Mouse (Mus musculus) heart, adult 2 months (tissue): ENCODE measurements around the gene Myl7. TPM values are rescaled to one million over a fixed set of nuclear protein-coding genes. Genes with fewer than 3 reads are reported as not detected.
A peak's percentile ranks its signal among the peaks of the same experiment; 100 is the strongest.
"Not testable (repeated sequence)": the region's sequence is repeated elsewhere in the genome, so short reads cannot be mapped to it uniquely, and the experiment has no call there.

Experiments used
- DNase-seq, 2 experiments: peaks; one replicate each; pipeline ENCODE4 v3.0.0; 2021
- H3K27ac ChIP-seq: fragments of 200-600 bp; 2 replicates; pipeline ENCODE4 v1.8.1; 2022
- H3K27me3 ChIP-seq: fragments of 200-500 bp; 2 replicates; pipeline ENCODE4 v1.6.1; 2012; ENCODE audit warnings: mild to moderate bottlenecking, low read length, inconsistent platforms, mixed read lengths; ENCODE audit not compliant: control insufficient read depth, insufficient read depth
- H3K36me3 ChIP-seq: fragments of 200-500 bp; 2 replicates; pipeline ENCODE4 v1.6.1; 2012; ENCODE audit warnings: low read length, inconsistent platforms; ENCODE audit not compliant: control insufficient read depth, insufficient read depth
- H3K4me1 ChIP-seq: fragments of 200-500 bp; 2 replicates; pipeline ENCODE4 v1.6.1; 2011; ENCODE audit warnings: low read length; ENCODE audit not compliant: control insufficient read depth, insufficient read depth
- H3K4me3 ChIP-seq: fragments of 200-600 bp; 2 replicates; pipeline ENCODE4 v1.8.1; 2022
- H3K79me2 ChIP-seq: fragments of 200-500 bp; replicated peaks from 2 replicates; pipeline ENCODE4 v1.6.1; 2012; ENCODE audit warnings: mild to moderate bottlenecking, inconsistent platforms, low read length, moderate library complexity, mixed read lengths; ENCODE audit not compliant: control insufficient read depth, insufficient read depth
- H3K9ac ChIP-seq: fragments of 200-500 bp; 2 replicates; pipeline ENCODE4 v1.6.1; 2012; ENCODE audit warnings: low read depth, mild to moderate bottlenecking, control low read depth, inconsistent platforms, low read length, mixed read lengths
- CTCF ChIP-seq: fragments of 200-600 bp; IDR thresholded peaks from 2 replicates; pipeline ENCODE4 v1.8.1; 2022; ENCODE audit warnings: antibody characterized with exemption, mild to moderate bottlenecking, moderate library complexity
- EP300 ChIP-seq: fragments of 200-500 bp; IDR thresholded peaks from 2 replicates; pipeline ENCODE4 v1.6.1; 2011; ENCODE audit warnings: low read depth, low read length, control low read depth; ENCODE audit not compliant: insufficient read depth
- POLR2A ChIP-seq: fragments of 200-500 bp; IDR thresholded peaks from 2 replicates; pipeline ENCODE4 v1.6.1; 2011; ENCODE audit warnings: mild to moderate bottlenecking, low read depth, low read length, control low read depth; ENCODE audit not compliant: insufficient read depth
- WGBS: fragments of 180-500 bp; shearing (Covaris S2); methylation state at CpG from one replicate; pipeline ENCODE4 v1.1.7; 2018; 5-methylcytosine and 5-hydroxymethylcytosine counted together
- intact Hi-C: fragments of 180-260 bp; cut with DNase I; formaldehyde crosslinking; loops from one replicate; pipeline ENCODE4 v1.15.1; 2025
- long read RNA-seq: library from polyadenylated mRNA; stranded (forward); transcript quantifications from one replicate; pipeline ENCODE4 v2.0.0, GENCODE M21; 2021
- polyA plus RNA-seq: library from polyadenylated mRNA; depleted of rRNA; stranded (reverse); fragments of >200 nt; gene quantifications from 2 replicates; pipeline ENCODE4 v1.2.3, GENCODE M21; 2012; rRNA removed
- total RNA-seq, 2 experiments: library from RNA; stranded (reverse); gene quantifications; 2 replicates each; pipeline ENCODE4 v1.2.3; 2021

Myl7 gene
- total RNA-seq, result 100 to 1,000 TPM; 463 to 551 TPM
- polyA plus RNA-seq, result 1,125 and 1,658 TPM in 2 replicates
- long read RNA-seq, transcript Myl7-201 (7 exons, 590 nt), result major isoform, 140 of 269 reads
- long read RNA-seq, partial matches to known transcripts, result 123 of 269 reads
- long read RNA-seq, other reads (novel, unspliced or antisense), result 6 of 269 reads

DNA sequence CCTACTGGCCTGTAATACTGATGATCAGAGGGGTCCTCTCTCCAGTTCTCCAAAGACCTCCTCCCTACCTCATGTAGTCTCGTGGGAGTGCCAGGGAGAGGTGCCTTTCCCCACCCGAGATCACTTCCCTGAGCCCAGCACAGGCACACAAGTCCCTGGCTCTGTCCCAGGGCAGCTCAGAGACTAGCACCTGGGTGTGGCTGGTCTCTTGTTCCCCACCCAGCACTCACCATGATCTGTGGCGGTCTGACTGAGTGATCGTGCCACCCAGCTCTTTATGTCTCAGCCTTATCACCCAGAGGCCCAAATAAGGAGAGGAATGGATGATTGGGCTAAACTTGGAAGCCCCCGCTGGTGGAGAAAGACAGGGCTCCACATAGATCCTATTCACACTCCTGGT lies at the start of gene Myl7:
Gene Myl7, minus strand, starts transcription at position 252 of the 400 bp plus-strand sequence.
- H3K36me3 ChIP-seq, result no peaks in the 10 kb centered on the region
- TF ChIP-seq EP300 (0 out of 2 replicates have a peak, but pooled peaks have one; percentile 8), CTCF (no peak)
- peak within 1 kb of the TSS; percentile 17; the same call in 1 of the 2 replicates for H3K9ac ChIP-seq
- no peaks in the 10 kb centered on the region for H3K79me2 ChIP-seq
- H3K4me3 ChIP-seq, result no peak within 1 kb of the TSS
- H3K4me1 ChIP-seq, result no peaks in the 10 kb centered on the region
- H3K27me3 ChIP-seq, result 0 out of 2 replicates have a peak, but pooled peaks cover 2% of the 10 kb centered on the region
- H3K27ac ChIP-seq, result peak within 1 kb of the TSS; percentile 15; the same call in 1 of the 2 replicates
- intact Hi-C loops, result no loop called here
- 67% methylated on average over 5 of the region's 5 CpGs for WGBS
- DNase-seq, result no peak

DNA sequence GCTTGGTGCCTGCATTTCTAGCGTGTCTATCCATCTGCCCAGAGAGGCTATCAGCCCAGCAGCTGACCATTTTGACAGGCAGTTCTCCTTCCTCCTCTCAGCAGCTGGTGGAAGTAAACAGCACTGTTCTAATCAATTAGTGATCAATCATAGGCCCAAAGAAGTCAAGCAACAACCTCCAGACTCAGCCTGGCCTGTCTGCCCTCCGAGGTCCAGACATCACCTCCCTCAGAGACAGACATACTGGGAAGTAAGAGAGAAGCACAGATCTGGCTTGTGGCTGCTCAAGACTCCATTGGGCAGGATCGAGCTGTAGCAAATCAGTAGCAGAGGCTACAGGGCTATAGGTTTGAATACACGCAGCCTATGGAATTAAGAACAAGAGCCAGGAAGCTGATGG lies 49.2 kb upstream of the Myl7 start:
- intact Hi-C loops, result no loop called here
- no peak overlapping the region for H3K4me3 ChIP-seq
- TF ChIP-seq EP300 (no peak), CTCF (no peak), POLR2A (no peak)
- WGBS, result 58% methylated on average over 4 of the region's 4 CpGs
- H3K36me3 ChIP-seq, result no peaks in the 10 kb centered on the region
- no peaks in the 10 kb centered on the region for H3K79me2 ChIP-seq
- peaks cover 1% of the 10 kb centered on the region for H3K4me1 ChIP-seq
- H3K27me3 ChIP-seq, result no peaks in the 10 kb centered on the region
- DNase-seq, result no peak
- no peak overlapping the region for H3K27ac ChIP-seq
- H3K9ac ChIP-seq, result no peak overlapping the region

DNA sequence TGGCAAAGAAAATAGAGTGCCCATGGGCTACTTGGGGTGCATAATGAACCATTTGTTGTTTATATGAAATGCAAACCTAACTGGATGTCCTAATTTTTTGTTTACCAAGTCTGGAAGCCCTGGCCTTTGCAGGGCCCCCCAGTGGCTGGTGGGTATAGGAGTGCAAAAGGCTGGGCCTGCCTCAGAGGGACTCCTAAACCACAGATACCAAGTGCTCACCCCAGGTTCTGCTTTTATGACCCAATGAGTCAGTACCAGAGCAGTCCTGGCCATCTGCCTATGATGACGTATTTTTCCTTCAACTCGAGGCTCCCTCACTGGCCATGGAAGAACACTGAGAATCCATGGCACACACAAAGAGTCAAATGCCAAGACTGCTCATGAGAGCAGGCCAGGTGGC lies 46.5 kb upstream of the Myl7 start:
- H3K9ac ChIP-seq, result no peak overlapping the region
- no peaks in the 10 kb centered on the region for H3K27me3 ChIP-seq
- H3K4me1 ChIP-seq, result no peaks in the 10 kb centered on the region; the same call in 1 of the 2 replicates
- no peak overlapping the region for H3K27ac ChIP-seq
- no peak for DNase-seq
- intact Hi-C loops, result no loop called here
- TF ChIP-seq POLR2A, result no peak
- TF ChIP-seq EP300, result no peak
- TF ChIP-seq CTCF, result no peak
- H3K4me3 ChIP-seq, result no peak overlapping the region
- WGBS, result 38% methylated on average over 2 of the region's 2 CpGs
- no peaks in the 10 kb centered on the region for H3K79me2 ChIP-seq
- H3K36me3 ChIP-seq, result no peaks in the 10 kb centered on the region

DNA sequence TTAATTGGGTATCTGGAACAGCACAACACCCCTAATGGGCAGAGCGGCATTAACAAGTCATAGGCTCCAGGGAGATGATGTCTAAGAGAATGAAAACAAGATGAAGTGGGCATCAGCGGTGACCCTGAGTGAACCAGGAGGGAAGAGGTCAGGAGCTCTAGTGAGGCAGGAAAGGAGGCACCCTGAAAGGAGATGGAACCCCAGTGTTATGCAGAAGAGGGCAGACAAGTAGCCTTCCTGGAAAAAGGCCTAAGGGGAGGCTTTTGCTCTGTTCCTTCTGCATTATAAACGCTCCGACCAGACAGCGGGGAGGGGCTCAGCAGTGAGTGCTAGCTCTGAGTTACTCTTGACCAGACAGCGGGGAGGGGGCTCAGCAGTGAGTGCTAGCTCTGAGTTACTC lies 44.4 kb upstream of the Myl7 start:
- H3K36me3 ChIP-seq, result no peaks in the 10 kb centered on the region
- H3K79me2 ChIP-seq, result no peaks in the 10 kb centered on the region
- 79% methylated on average over 6 of the region's 6 CpGs for WGBS
- H3K4me1 ChIP-seq, result no peaks in the 10 kb centered on the region; the same call in 1 of the 2 replicates
- no peak for DNase-seq
- no peaks in the 10 kb centered on the region for H3K27me3 ChIP-seq
- intact Hi-C loops, result no loop called here
- H3K27ac ChIP-seq, result no peak overlapping the region
- H3K9ac ChIP-seq, result no peak overlapping the region
- TF ChIP-seq POLR2A (no peak), CTCF (no peak), EP300 (no peak)
- H3K4me3 ChIP-seq, result no peak overlapping the region

DNA sequence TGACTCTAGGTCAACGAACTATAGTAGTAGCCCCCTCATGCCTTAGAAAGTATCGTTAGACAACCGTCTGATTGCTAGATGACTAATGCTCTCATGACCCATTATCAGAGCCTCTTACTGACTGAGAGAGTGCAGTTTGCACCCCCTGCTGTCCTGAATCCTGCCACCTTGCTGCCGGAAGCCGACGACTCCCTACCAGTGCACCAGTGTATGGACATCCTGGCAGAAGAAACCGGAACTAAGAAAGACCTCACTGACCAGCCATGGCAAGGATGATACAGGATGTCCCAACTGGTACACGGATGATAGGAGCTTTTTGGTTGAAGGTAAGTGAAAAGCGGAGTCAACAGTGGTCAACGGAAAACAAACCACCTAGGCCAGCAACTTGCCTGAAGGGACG lies 35.9 kb upstream of the Myl7 start:
- H3K79me2 ChIP-seq, H3K4me1 ChIP-seq, H3K27ac ChIP-seq, DNase-seq, H3K9ac ChIP-seq, intact Hi-C loops, H3K36me3 ChIP-seq, H3K4me3 ChIP-seq, H3K27me3 ChIP-seq: not testable (repeated sequence)
- WGBS, result 92% methylated on average over 11 of the region's 11 CpGs

DNA sequence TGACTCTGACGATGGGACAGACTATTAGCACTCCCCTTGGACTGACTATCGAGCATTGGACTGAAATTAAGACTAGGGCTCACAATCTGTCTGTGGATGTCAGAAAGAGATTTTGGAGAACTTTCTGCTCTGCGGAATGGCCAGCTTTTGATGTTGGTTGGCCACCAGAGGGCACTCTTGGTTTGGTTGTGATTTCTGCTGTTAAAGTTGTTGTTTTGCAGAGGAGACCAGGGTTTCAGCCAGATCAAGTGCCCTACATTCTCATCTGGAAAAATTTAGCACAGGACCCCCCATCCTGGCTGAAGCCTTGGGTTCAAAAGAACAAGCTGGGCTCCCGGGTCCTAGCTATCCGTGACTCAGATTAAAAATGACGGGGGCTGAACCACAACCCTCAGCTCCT lies 33.4 kb upstream of the Myl7 start:
- H3K4me1 ChIP-seq, H3K9ac ChIP-seq, H3K36me3 ChIP-seq, DNase-seq, H3K4me3 ChIP-seq, H3K27me3 ChIP-seq, intact Hi-C loops, H3K79me2 ChIP-seq, H3K27ac ChIP-seq: not testable (repeated sequence)
- 0 out of 2 replicates have a peak, but pooled peaks have one; percentile 19 for TF ChIP-seq CTCF
- 91% methylated on average over 6 of the region's 6 CpGs for whole genome bisulfite sequencing

DNA sequence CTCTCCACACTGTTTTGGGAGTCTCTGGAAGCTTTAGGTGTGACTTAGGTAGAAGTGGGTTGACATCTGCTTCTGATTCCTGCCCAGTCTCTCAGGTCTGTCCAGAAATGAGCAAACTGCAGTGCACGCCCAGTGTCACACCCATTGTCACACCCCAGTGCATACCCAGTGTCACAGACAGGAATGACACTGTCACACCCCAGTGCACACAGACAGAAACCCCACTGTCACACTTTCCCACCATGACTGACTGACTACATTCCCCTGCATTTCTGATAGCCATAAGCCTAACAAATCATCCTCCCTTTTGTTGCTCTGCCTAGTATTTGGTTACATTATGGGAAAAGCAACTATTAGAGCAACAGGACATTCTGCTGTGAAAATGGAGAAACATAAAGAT lies 32.0 kb upstream of the Myl7 start:
- Histone ChIP-seq H3K79me2 (no peaks in the 10 kb centered on the region), H3K27me3 (no peaks in the 10 kb centered on the region), H3K9ac (no peak overlapping the region), H3K4me3 (no peak overlapping the region), H3K27ac (no peak overlapping the region), H3K36me3 (no peaks in the 10 kb centered on the region), H3K4me1 (no peaks in the 10 kb centered on the region)
- DNase-seq, result no peak
- intact Hi-C loops, result no loop called here
- WGBS, result 80% methylated on average over 1 of the region's 1 CpGs
- TF ChIP-seq CTCF (no peak), EP300 (no peak), POLR2A (no peak)
